Mouse (Mus musculus) cerebellum, adult 2 months (tissue): ENCODE measurements around the gene Gripap1. TPM values are rescaled to one million over a fixed set of nuclear protein-coding genes. Genes with fewer than 3 reads are reported as not detected.
"Not testable (repeated sequence)": the region's sequence is repeated elsewhere in the genome, so short reads cannot be mapped to it uniquely, and the experiment has no call there.

Experiments
- DNase-seq, 2 experiments: peaks; one replicate each; pipeline ENCODE4 v3.0.0; 2021
- H3K27ac ChIP-seq: fragments of 200-500 bp; 2 replicates; pipeline ENCODE4 v1.5.1; 2012; ENCODE audit warnings: low read length, control low read depth, inconsistent platforms; ENCODE audit not compliant: insufficient read depth
- H3K27me3 ChIP-seq: fragments of 200-500 bp; 2 replicates; pipeline ENCODE4 v1.6.1; 2012; ENCODE audit warnings: inconsistent platforms, mild to moderate bottlenecking, low read length, moderate library complexity; ENCODE audit not compliant: control insufficient read depth, insufficient read depth
- H3K4me1 ChIP-seq: fragments of 200-500 bp; 2 replicates; pipeline ENCODE4 v1.6.1; 2011; ENCODE audit warnings: low read length; ENCODE audit not compliant: control insufficient read depth, insufficient read depth
- H3K4me3 ChIP-seq: fragments of 200-500 bp; replicated peaks from 2 replicates; pipeline ENCODE3; 2011; ENCODE audit warnings: mild to moderate bottlenecking, low read depth, low read length, control low read depth; ENCODE audit not compliant: insufficient read depth
- CTCF ChIP-seq: fragments of 200-500 bp; IDR thresholded peaks from 2 replicates; pipeline ENCODE4 v1.5.1; 2011; ENCODE audit warnings: low read depth, mild to moderate bottlenecking, control low read depth, low read length, moderate library complexity, borderline replicate concordance; ENCODE audit not compliant: insufficient read depth
- POLR2A ChIP-seq: fragments of 200-500 bp; IDR thresholded peaks from 2 replicates; pipeline ENCODE4 v1.6.1; 2011; ENCODE audit warnings: low read length, control low read depth, borderline replicate concordance; ENCODE audit not compliant: insufficient read depth
- WGBS: fragments of 180-500 bp; shearing (Covaris S2); methylation state at CpG from one replicate; pipeline ENCODE4 v1.1.7; 2018; 5-methylcytosine and 5-hydroxymethylcytosine counted together
- polyA plus RNA-seq: library from polyadenylated mRNA; depleted of rRNA; stranded (reverse); fragments of >200 nt; gene quantifications from 2 replicates; pipeline ENCODE4 v1.2.3, GENCODE M21; 2012

The Gripap1 gene
- polyA plus RNA-seq, 1 experiment, result 110 TPM

- H3K4me3 ChIP-seq, result peak overlapping the region; percentile 97
- H3K27ac ChIP-seq, result no peak overlapping the region
- WGBS, result 12% methylated on average over 5 of the region's 5 CpGs
- TF ChIP-seq CTCF (no peak), POLR2A (no peak)
- no peaks in the 10 kb centered on the region for H3K4me1 ChIP-seq
- no peaks in the 10 kb centered on the region for H3K27me3 ChIP-seq
- peak in 1 of 2 experiments; percentile 7 for DNase-seq
Observed at GRCm38 (mm10) chrX:7790309-7790708, 744 bp downstream of the Gripap1 start.

GRCm38 (mm10) chrX:7793361-7793760 is 3.8 kb downstream of the Gripap1 start:
- no peak for TF ChIP-seq POLR2A
- peak; percentile 34; the same call in 1 of the 2 replicates for TF ChIP-seq CTCF
- H3K4me3 ChIP-seq, result no peak overlapping the region
- H3K27ac ChIP-seq, result no peak overlapping the region
- no peaks in the 10 kb centered on the region for H3K4me1 ChIP-seq
- 41% methylated on average over 3 of the region's 3 CpGs for WGBS
- H3K27me3 ChIP-seq, result no peaks in the 10 kb centered on the region
- peak in 1 of 2 experiments; percentile 21 for DNase-seq

- no peak overlapping the region for H3K27ac ChIP-seq
- no peak for DNase-seq
- WGBS, result 37% methylated on average over 7 of the region's 7 CpGs
- H3K4me3 ChIP-seq, result no peak overlapping the region
- H3K27me3 ChIP-seq, result no peaks in the 10 kb centered on the region
- H3K4me1 ChIP-seq, result no peaks in the 10 kb centered on the region
- TF ChIP-seq CTCF, result no peak
- TF ChIP-seq POLR2A, result no peak
Observed at GRCm38 (mm10) chrX:7795016-7795415, 5.5 kb downstream of the Gripap1 start.

- Histone ChIP-seq H3K27ac (no peak overlapping the region), H3K4me1 (no peaks in the 10 kb centered on the region), H3K4me3 (no peak overlapping the region), H3K27me3 (no peaks in the 10 kb centered on the region)
- no peak for DNase-seq
- 87% methylated on average over 3 of the region's 3 CpGs for WGBS
- TF ChIP-seq POLR2A (no peak), CTCF (no peak)
Observed at GRCm38 (mm10) chrX:7797327-7797726, 7.8 kb downstream of the Gripap1 start.

GRCm38 (mm10) chrX:7802157-7802556 is 12.6 kb downstream of the Gripap1 start:
- H3K27me3 ChIP-seq, H3K4me3 ChIP-seq, H3K27ac ChIP-seq, DNase-seq, H3K4me1 ChIP-seq: not testable (repeated sequence)
- WGBS, result 91% methylated on average over 2 of the region's 2 CpGs

GRCm38 (mm10) chrX:7815016-7815415 is 25.5 kb downstream of the Gripap1 start:
- 50% methylated on average over 8 of the region's 8 CpGs for WGBS

GRCm38 (mm10) chrX:7821865-7822779 is 32.6 kb downstream of the Gripap1 start, which contains the start of gene Kcnd1:
TSS of gene Kcnd1 (plus strand) at chrX:7822289.
- 6% methylated on average over 23 of the region's 24 CpGs for WGBS
- no peaks in the 10 kb centered on the region; the same call in none of the 2 replicates for H3K4me1 ChIP-seq
- DNase-seq, result peak; percentile 26 to 30
- H3K4me3 ChIP-seq, result peak within 1 kb of the TSS; percentile 76
- H3K27me3 ChIP-seq, result no peaks in the 10 kb centered on the region
- TF ChIP-seq POLR2A, result no peak
- no peak for TF ChIP-seq CTCF
- H3K27ac ChIP-seq, result 0 out of 2 replicates have a peak within 1 kb of the TSS, but pooled peaks have one; percentile 21

More at GRCm38 (mm10) chrX:7815016-7815415, 25.5 kb downstream of the Gripap1 start:
- not testable (repeated sequence) for H3K4me1 ChIP-seq, H3K27me3 ChIP-seq, DNase-seq, H3K4me3 ChIP-seq, H3K27ac ChIP-seq

GRCm38 (mm10) chrX:7837146-7837545 is 47.6 kb downstream of the Gripap1 start:
- WGBS, result 57% methylated on average over 1 of the region's 1 CpGs
- DNase-seq, result no peak
- TF ChIP-seq POLR2A, result no peak
- no peak for TF ChIP-seq CTCF
- no peaks in the 10 kb centered on the region for H3K4me1 ChIP-seq
- no peak overlapping the region for H3K4me3 ChIP-seq
- H3K27me3 ChIP-seq, result no peaks in the 10 kb centered on the region
- no peak overlapping the region for H3K27ac ChIP-seq
